Mouse (Mus musculus) frontal cortex, adult (tissue): ENCODE measurements around the gene Mgrn1.

Source experiments
- ATAC-seq: cut with Nextera tagmentation; 2 replicates; pipeline ENCODE4 v1.9.2; 2017; ENCODE audit warnings: mild to moderate bottlenecking, moderate library complexity, mixed read lengths; ENCODE audit not compliant: low TSS enrichment

Mgrn1 gene

DNA sequence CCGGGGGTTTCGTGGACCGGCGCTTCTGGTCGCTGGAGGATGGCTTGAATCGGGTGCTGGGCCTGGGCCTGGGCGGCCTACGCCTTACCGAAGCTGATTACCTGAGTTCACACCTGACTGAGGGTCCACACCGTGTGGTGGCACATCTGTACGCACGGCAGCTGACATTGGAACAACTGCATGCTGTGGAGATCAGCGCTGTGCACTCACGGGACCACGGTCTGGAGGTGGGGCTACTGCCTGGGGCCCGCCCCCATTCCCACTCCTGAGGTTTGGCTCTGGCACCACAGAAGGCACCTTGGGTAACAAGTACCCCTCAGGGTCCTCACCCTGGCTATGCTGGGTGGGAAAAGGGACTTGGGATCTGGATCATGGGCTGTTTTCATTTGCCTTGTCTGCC, 53.4 kb downstream of the Mgrn1 start:
- peak; percentile 35; the same call in 1 of the 2 replicates for ATAC-seq

GRCm38 (mm10) chr16:4940311-4940850, 54.3 kb downstream of the Mgrn1 start:
- no peak for ATAC-seq

GRCm38 (mm10) chr16:4941016-4941415, 55.0 kb downstream of the Mgrn1 start:
- ATAC-seq = no peak

GRCm38 (mm10) chr16:4942868-4943267, 56.8 kb downstream of the Mgrn1 start:
- no peak for ATAC-seq

GRCm38 (mm10) chr16:4943431-4943830, 57.4 kb downstream of the Mgrn1 start:
- ATAC-seq = no peak

DNA sequence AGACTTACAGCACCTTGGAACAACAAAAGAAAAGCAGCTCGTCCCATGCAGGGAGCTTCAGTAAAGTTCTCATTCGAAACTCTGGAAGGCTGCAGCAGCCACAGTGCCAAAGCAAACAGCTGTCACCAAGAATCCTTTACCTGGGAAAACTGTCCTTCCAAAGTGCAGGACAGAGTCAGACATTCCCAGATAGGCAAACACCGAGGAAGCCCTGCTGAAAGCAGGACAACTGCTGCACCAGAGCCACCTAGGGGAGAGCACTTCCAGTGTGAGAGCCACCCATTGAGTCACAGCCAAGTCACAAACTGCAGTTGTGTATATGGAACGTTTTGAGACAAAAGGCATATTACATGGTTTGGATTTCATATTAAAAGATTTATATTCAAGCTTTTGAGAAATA, 59.4 kb downstream of the Mgrn1 start:
- no peak for ATAC-seq

GRCm38 (mm10) chr16:4946155-4946554, 60.1 kb downstream of the Mgrn1 start:
- no peak for ATAC-seq

DNA sequence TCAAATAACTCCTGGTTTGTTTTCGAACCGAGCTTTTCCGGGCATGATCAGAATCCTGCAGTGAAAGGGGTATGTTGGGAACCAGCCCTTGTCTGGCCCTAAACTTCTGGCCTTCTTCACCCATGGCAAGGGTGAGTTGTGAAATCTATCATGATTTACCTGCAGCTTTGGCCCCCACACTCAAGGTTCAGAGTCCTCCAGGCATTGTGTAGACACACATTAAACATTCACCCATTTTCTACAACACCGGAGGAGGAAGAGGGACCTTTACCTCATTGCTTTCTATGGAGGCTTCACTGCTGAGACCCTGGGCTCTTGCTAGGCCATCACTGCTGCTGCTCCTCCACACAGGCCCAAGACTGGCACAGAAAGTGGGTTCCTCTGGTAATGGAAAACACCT, 61.3 kb downstream of the Mgrn1 start:
- ATAC-seq = no peak

DNA sequence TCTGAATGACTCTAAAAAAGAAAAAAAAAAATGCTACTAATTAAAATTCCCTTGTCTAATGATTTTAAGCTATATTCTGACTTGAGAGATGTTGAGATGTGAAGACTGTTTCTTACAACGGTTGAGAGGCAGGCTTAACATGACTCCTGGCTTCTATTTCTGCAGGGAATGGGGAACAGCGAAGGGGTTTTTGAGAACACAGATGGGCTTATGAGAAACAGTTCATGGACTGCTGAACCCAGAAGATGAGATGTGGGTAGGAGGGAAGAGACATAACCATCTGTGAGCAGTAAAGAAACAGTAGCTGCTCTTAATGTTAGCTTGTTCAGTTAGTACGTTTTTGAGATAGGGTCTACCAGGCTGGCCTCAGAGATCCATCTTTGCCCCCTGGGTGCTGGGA, 70.6 kb downstream of the Mgrn1 start:
- no peak for ATAC-seq

GRCm38 (mm10) chr16:4957446-4957845, 71.4 kb downstream of the Mgrn1 start:
- no peak for ATAC-seq

DNA sequence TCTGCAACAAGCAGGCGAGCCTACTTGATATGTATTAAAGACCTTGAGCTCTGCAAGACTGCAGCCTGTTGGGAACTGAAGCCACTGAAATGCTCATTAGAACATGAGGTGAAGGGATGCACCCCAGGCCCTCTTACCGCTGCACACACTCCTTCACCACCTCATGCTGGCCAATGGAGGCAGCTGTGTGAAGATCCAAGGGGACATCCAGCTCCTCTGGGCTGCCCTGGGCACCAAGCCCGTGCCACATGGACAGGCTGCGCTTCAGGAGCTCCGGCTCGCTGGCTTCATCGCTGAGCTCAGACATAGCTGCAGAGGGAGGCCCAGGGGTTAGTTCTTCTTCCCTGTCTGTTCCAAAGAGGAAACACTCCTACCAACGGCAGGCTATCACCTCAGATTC, 74.2 kb downstream of the Mgrn1 start:
- ATAC-seq = no peak

GRCm38 (mm10) chr16:4963346-4963745, 77.3 kb downstream of the Mgrn1 start:
- ATAC-seq = no peak

GRCm38 (mm10) chr16:4963797-4964709, 78.0 kb downstream of the Mgrn1 start, which contains the start of gene Anks3:
Gene Anks3, minus strand, starts transcription at chr16:4964205.
- ATAC-seq = peak; percentile 96

DNA sequence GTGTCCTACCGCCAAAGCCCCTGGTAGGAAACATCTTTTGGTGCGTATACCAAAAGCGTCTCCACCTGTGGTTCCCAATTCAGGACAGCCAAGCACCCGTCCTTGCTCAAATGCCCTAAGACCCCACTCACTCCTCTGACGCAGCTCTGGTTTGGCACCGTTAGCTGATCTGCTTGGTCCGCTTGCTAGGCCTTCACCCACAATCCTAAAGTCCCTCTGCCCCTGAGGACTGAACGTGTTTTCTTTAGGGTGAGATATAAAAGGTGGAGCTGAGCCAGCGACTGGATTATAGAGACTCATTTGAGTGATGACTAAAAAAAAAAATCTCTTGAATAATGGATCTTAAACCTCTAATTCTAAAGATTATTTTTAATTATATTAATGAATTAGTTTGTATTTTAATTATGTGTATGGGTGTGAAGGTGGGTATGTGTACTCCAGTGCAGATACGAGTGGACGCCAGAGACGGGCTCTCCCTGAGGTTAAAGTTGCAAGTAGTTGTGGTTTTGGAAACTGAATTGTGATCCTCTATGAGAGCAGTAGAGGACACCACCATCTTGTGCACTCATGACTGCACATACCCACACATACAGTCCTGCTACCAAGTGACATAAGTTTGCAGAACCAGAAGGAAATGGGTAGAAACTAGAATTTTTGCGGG, 78.8 kb downstream of the Mgrn1 start:
- peak; percentile 11 for ATAC-seq

GRCm38 (mm10) chr16:4965392-4966129, 79.5 kb downstream of the Mgrn1 start:
- ATAC-seq = no peak

DNA sequence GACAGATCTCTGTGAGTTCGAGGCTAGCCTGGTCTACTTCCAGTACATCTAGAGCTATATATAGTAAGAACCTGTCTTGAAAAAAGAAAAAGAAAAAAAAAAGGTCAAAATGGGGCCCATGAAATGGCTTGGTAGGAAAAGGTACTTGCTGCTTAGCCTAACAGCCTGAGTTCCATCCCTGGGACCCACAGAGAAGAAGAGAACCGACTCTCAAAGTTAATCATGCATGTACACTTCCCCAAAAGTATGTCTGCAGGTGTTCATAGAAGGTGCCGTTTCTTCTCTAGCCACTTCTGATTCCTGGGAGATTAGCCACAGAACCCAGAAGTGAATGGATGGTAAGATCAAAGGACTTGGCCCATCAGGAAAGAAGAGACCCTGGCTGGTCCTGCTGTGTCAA, 82.4 kb downstream of the Mgrn1 start:
- ATAC-seq = no peak

- no peak for ATAC-seq
Observed at GRCm38 (mm10) chr16:4969055-4969843, 83.2 kb downstream of the Mgrn1 start.

DNA sequence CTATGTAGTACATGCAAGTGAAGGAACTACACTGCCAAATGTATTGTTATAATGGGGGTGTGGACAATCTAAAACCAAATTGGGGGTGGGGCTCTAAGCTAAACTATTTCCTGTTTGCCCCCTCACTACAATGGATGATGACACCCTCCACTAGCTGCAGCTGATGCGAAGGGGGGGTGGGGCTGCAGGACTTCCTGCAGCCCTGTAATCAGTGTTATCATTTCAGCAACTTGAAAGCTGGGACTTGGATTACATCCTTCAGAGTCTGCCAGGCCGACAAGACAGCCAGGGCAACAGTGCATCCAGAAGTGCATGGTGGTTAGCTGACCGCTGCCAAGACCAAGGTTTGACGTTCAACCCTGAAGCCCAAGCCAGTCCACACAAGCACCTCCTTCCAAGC, 85.6 kb downstream of the Mgrn1 start:
- ATAC-seq = no peak

DNA sequence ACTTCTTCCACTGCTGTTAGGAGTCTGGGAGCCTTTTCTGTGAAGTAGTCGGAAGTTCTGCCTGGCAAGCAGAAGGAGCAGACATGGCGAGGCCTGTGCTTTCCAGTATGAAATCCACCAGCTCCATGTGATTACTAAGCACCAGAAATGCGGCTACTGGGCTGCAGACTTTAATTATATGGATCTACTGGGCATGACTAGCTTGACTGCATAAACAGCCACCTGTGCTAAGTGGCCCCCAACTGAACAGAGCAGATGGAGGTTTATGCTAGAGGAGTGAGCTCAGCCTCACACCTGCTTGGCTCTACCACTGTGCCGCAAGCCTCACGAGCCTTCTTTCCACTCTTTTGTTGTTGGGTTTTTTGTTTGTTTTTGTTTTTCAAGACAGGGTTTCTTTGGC, 88.5 kb downstream of the Mgrn1 start:
- ATAC-seq = no peak

GRCm38 (mm10) chr16:4976180-4976579, 90.1 kb downstream of the Mgrn1 start:
- peak; percentile 53 for ATAC-seq
